Mouse (Mus musculus) Patski (cell line): ENCODE measurements around the gene Hfe. TPM values are rescaled to one million over a fixed set of nuclear protein-coding genes. Genes with fewer than 3 reads are reported as not detected.

Source experiments
- ATAC-seq: fragments of 100-300 bp; one replicate; pipeline ENCODE4 v1.8.0; 2021
- CTCF ChIA-PET: fragments of 350-600 bp; sonication (Branson Sonifier 250); formaldehyde crosslinking; loops from one replicate; lab custom pipeline; 2022; ENCODE audit warnings: inconsistent platforms; lab: Charles Lee
- POLR2A ChIA-PET: fragments of 350-600 bp; sonication (Branson Sonifier 250); formaldehyde crosslinking; loops from one replicate; lab custom pipeline; 2022; ENCODE audit warnings: antibody characterized with exemption, inconsistent platforms; lab: Charles Lee
- DNase-seq: peaks from one replicate; pipeline ENCODE4 v3.0.0-alpha.2; 2011; ENCODE audit warnings: low read depth, low spot score
- H3K27me3 ChIP-seq: fragments of 371-371 bp; one replicate; pipeline ENCODE4 v1.5.1; 2021
- CTCF ChIP-seq: fragments of 100-300 bp; IDR thresholded peaks from one replicate; pipeline ENCODE4 v1.5.1; 2021
- in situ Hi-C: fragments of 300-500 bp; cut with MboI; formaldehyde crosslinking; loops from 3 replicates; pipeline ENCODE4 v1.11.1; 2018; ENCODE audit warnings: low pct_unique_long_range_greater_than_20kb, mixed read lengths
- polyA plus RNA-seq: library from polyadenylated mRNA; unstranded; gene quantifications from one replicate; pipeline ENCODE4 v1.2.3, GENCODE M21; 2021

The Hfe gene
- polyA plus RNA-seq, 1 experiment from 2014 or later = 5.8 TPM

- CTCF ChIA-PET = interaction anchor here (15.1 kb wide), 1 partner anchor 45 kb away, joined by 137 read pairs; the partner anchor contains the start of gene Hist1h4c
- in situ Hi-C loops = loop anchor here (5.0 to 25.0 kb wide), 3 partner anchors 167 to 1710 kb away; partner anchors contain the start of genes Hist1h2ah, Hist1h2bk and Hist1h3d
- no peak for TF ChIP-seq CTCF
- POLR2A ChIA-PET = no interaction called here
- no peaks in the 10 kb centered on the region for H3K27me3 ChIP-seq
- ATAC-seq = no peak
- DNase-seq = no peak
Measured at GRCm38 (mm10) chr13:23744421-23745380, 34.0 kb upstream of the Hfe start.

- DNase-seq = no peak
- no peaks in the 10 kb centered on the region for H3K27me3 ChIP-seq
- POLR2A ChIA-PET = no interaction called here
- CTCF ChIA-PET = interaction anchor here (15.1 kb wide), 1 partner anchor 44 kb away, joined by 137 read pairs; the partner anchor contains the start of gene Hist1h4c
- ATAC-seq = no peak
- in situ Hi-C loops = loop anchor here (5.0 to 25.0 kb wide), 3 partner anchors 167 to 1709 kb away; partner anchors contain the start of genes Hist1h2ah, Hist1h2bk and Hist1h3d
- TF ChIP-seq CTCF = no peak
Measured at GRCm38 (mm10) chr13:23743963-23744362, 33.3 kb upstream of the Hfe start.

- DNase-seq (no peak), ATAC-seq (no peak)
- no peaks in the 10 kb centered on the region for H3K27me3 ChIP-seq
- ChIA-PET CTCF (interaction anchor here (15.1 kb wide), 1 partner anchor 43 kb away, joined by 137 read pairs; the partner anchor contains the start of gene Hist1h4c), POLR2A (no interaction called here)
- in situ Hi-C loops = loop anchor here (5.0 to 25.0 kb wide), 3 partner anchors 166 to 1708 kb away; partner anchors contain the start of genes Hist1h2ah, Hist1h2bk and Hist1h3d
- no peak for TF ChIP-seq CTCF
Measured at GRCm38 (mm10) chr13:23743215-23743614, 32.6 kb upstream of the Hfe start.

- TF ChIP-seq CTCF = no peak
- ATAC-seq (no peak), DNase-seq (no peak)
- in situ Hi-C loops = loop anchor here (5.0 to 25.0 kb wide), 3 partner anchors 165 to 1707 kb away; partner anchors contain the start of genes Hist1h2ah, Hist1h2bk and Hist1h3d
- CTCF ChIA-PET = interaction anchor here (15.1 kb wide), 1 partner anchor 42 kb away, joined by 137 read pairs; the partner anchor contains the start of gene Hist1h4c
- POLR2A ChIA-PET = interaction anchor here (0.7 kb wide), 1 partner anchor 15 kb away, joined by 4 read pairs; the partner anchor contains the start of gene Hist1h4b
- H3K27me3 ChIP-seq = no peaks in the 10 kb centered on the region
Measured at GRCm38 (mm10) chr13:23742007-23742406, 31.4 kb upstream of the Hfe start.

GRCm38 (mm10) chr13:23740910-23741309, 30.3 kb upstream of the Hfe start:
- TF ChIP-seq CTCF = no peak
- DNase-seq (no peak), ATAC-seq (no peak)
- ChIA-PET CTCF (interaction anchor here (15.1 kb wide), 1 partner anchor 41 kb away, joined by 137 read pairs; the partner anchor contains the start of gene Hist1h4c), POLR2A (interaction anchor here (1.6 kb wide), 1 partner anchor 22 kb away, joined by 4 read pairs; the partner anchor contains the start of gene Hist1h1a)
- in situ Hi-C loops = loop anchor here (5.0 to 25.0 kb wide), 3 partner anchors 164 to 1706 kb away; partner anchors contain the start of genes Hist1h2ah, Hist1h2bk and Hist1h3d
- no peaks in the 10 kb centered on the region for H3K27me3 ChIP-seq

- no peaks in the 10 kb centered on the region for H3K27me3 ChIP-seq
- DNase-seq (no peak), ATAC-seq (no peak)
- in situ Hi-C loops = loop anchor here (5.0 to 25.0 kb wide), 3 partner anchors 163 to 1706 kb away; partner anchors contain the start of genes Hist1h2ah, Hist1h2bk and Hist1h3d
- TF ChIP-seq CTCF = no peak
- ChIA-PET POLR2A (interaction anchor here (0.6 to 1.6 kb wide), 5 partner anchors 16 to 177 kb away, joined by 3 to 4 read pairs (median 3); partner anchors contain the start of genes Hist1h1a and Hist1h4b), CTCF (interaction anchor here (1.4 to 15.1 kb wide), 2 partner anchors 12 to 40 kb away, joined by 3 to 137 read pairs; partner anchors contain the start of genes Hist1h3b and Hist1h4c)
Measured at GRCm38 (mm10) chr13:23740256-23740840, 29.7 kb upstream of the Hfe start.

GRCm38 (mm10) chr13:23739922-23740252, 29.2 kb upstream of the Hfe start:
- CTCF ChIA-PET = interaction anchor here (1.4 to 15.1 kb wide), 2 partner anchors 12 to 40 kb away, joined by 3 to 137 read pairs; partner anchors contain the start of genes Hist1h3b and Hist1h4c
- no peak for TF ChIP-seq CTCF
- ATAC-seq (peak; percentile 1), DNase-seq (no peak)
- no peaks in the 10 kb centered on the region for H3K27me3 ChIP-seq
- in situ Hi-C loops = loop anchor here (5.0 to 25.0 kb wide), 4 partner anchors 115 to 1705 kb away; partner anchors contain the start of genes Hist1h1e, Hist1h2ah, Hist1h2be and Hist1h2bk
- POLR2A ChIA-PET = interaction anchor here (0.6 to 1.6 kb wide), 6 partner anchors 17 to 176 kb away, joined by 3 to 4 read pairs (median 4); partner anchors contain the start of genes Hist1h1a and Hist1h4b

- ChIA-PET POLR2A (interaction anchor here (0.6 to 1.0 kb wide), 5 partner anchors 18 to 176 kb away, joined by 3 to 4 read pairs (median 3); partner anchors contain the start of gene Hist1h4b), CTCF (interaction anchor here (1.4 to 15.1 kb wide), 2 partner anchors 13 to 39 kb away, joined by 3 to 137 read pairs; partner anchors contain the start of genes Hist1h3b and Hist1h4c)
- no peaks in the 10 kb centered on the region for H3K27me3 ChIP-seq
- DNase-seq = no peak
- no peak for TF ChIP-seq CTCF
- peak; percentile 68 for ATAC-seq
- in situ Hi-C loops = loop anchor here (10.0 to 25.0 kb wide), 2 partner anchors 114 to 302 kb away; partner anchors contain the start of genes Hist1h1e and Hist1h2be
Measured at GRCm38 (mm10) chr13:23739069-23739921, 28.6 kb upstream of the Hfe start.
